Mouse (Mus musculus): ENCODE results near the gene Golga1. TPM values are rescaled to one million over a fixed set of nuclear protein-coding genes. Genes with fewer than 3 reads are reported as not detected.
"Not testable (repeated sequence)": the region's sequence is repeated elsewhere in the genome, so short reads cannot be mapped to it uniquely, and the experiment has no call there.

The Golga1 gene
- polyA plus RNA-seq, 1 experiment from 2014 or later = 12.1 TPM

GRCm38 (mm10) chr2:39031611-39032010, 33.7 kb downstream of the Golga1 start:
- Histone ChIP-seq H3K36me3 (peaks cover 87% of the 10 kb centered on the region), H3K9me3 (replicated peaks) (no peaks in the 10 kb centered on the region), H3K4me2 (no peak overlapping the region), H3K4me1 (peaks cover 6% of the 10 kb centered on the region; the same call in 1 of the 2 replicates), H3K9ac (no peak overlapping the region), H3K27me3 (replicated peaks) (no peaks in the 10 kb centered on the region), H3K27ac (no peak overlapping the region), H3K4me3 (no peak overlapping the region)
- WGBS (ENCODE audit: insufficient replicate concordance) = 85% methylated on average over 1 of the region's 1 CpGs
- ATAC-seq = no peak

GRCm38 (mm10) chr2:39020004-39020403, 45.3 kb downstream of the Golga1 start:
- no peaks in the 10 kb centered on the region for H3K27me3 ChIP-seq (replicated peaks)
- no peak overlapping the region for H3K27ac ChIP-seq
- no peaks in the 10 kb centered on the region for H3K9me3 ChIP-seq (replicated peaks)
- H3K36me3 ChIP-seq = peaks cover 95% of the 10 kb centered on the region
- no peak overlapping the region for H3K9ac ChIP-seq
- no peak overlapping the region for H3K4me3 ChIP-seq
- no peak overlapping the region for H3K4me2 ChIP-seq
- WGBS (ENCODE audit: insufficient replicate concordance) = 76% methylated on average over 1 of the region's 1 CpGs
- no peak for ATAC-seq
- no peaks in the 10 kb centered on the region for H3K4me1 ChIP-seq

- Histone ChIP-seq H3K27me3 (replicated peaks) (no peaks in the 10 kb centered on the region), H3K36me3 (peaks cover 94% of the 10 kb centered on the region)
Observed at GRCm38 (mm10) chr2:39016581-39016980, 48.8 kb downstream of the Golga1 start.

GRCm38 (mm10) chr2:39012768-39013279, 52.5 kb downstream of the Golga1 start:
- H3K9me3 ChIP-seq (replicated peaks) = no peaks in the 10 kb centered on the region
- peaks cover 42% of the 10 kb centered on the region for H3K4me1 ChIP-seq
- H3K36me3 ChIP-seq = peaks cover 66% of the 10 kb centered on the region
- no peak overlapping the region for H3K4me3 ChIP-seq
- H3K27me3 ChIP-seq (replicated peaks) = no peaks in the 10 kb centered on the region
- H3K27ac ChIP-seq = no peak overlapping the region
- 78% methylated on average over 7 of the region's 7 CpGs for WGBS (ENCODE audit: insufficient replicate concordance)
- no peak overlapping the region for H3K4me2 ChIP-seq
- no peak for ATAC-seq
- no peak overlapping the region for H3K9ac ChIP-seq

More at GRCm38 (mm10) chr2:39016581-39016980, 48.8 kb downstream of the Golga1 start:
- Histone ChIP-seq H3K4me3 (no peak overlapping the region), H3K9me3 (replicated peaks) (no peaks in the 10 kb centered on the region), H3K9ac (no peak overlapping the region), H3K4me1 (peaks cover 14% of the 10 kb centered on the region), H3K4me2 (no peak overlapping the region), H3K27ac (no peak overlapping the region)
- no peak for ATAC-seq
- WGBS (ENCODE audit: insufficient replicate concordance) = 58% methylated on average over 3 of the region's 3 CpGs

GRCm38 (mm10) chr2:39011971-39012370, 53.4 kb downstream of the Golga1 start:
- 88% methylated on average over 3 of the region's 3 CpGs for WGBS (ENCODE audit: insufficient replicate concordance)
- H3K4me1 ChIP-seq = peaks cover 48% of the 10 kb centered on the region

GRCm38 (mm10) chr2:39011264-39011663, 54.1 kb downstream of the Golga1 start:
- no peak overlapping the region for H3K4me3 ChIP-seq
- peaks cover 52% of the 10 kb centered on the region for H3K36me3 ChIP-seq
- H3K27ac ChIP-seq = no peak overlapping the region
- no peak overlapping the region for H3K4me2 ChIP-seq
- H3K9ac ChIP-seq = no peak overlapping the region
- H3K27me3 ChIP-seq (replicated peaks) = no peaks in the 10 kb centered on the region
- H3K4me1 ChIP-seq = peaks cover 55% of the 10 kb centered on the region
- ATAC-seq = no peak
- H3K9me3 ChIP-seq (replicated peaks) = no peaks in the 10 kb centered on the region

More at GRCm38 (mm10) chr2:39011971-39012370, 53.4 kb downstream of the Golga1 start:
- Histone ChIP-seq H3K4me3 (no peak overlapping the region), H3K9ac (no peak overlapping the region), H3K27me3 (replicated peaks) (no peaks in the 10 kb centered on the region), H3K36me3 (peaks cover 59% of the 10 kb centered on the region), H3K27ac (no peak overlapping the region), H3K9me3 (replicated peaks) (no peaks in the 10 kb centered on the region), H3K4me2 (no peak overlapping the region)
- ATAC-seq = no peak

GRCm38 (mm10) chr2:39010144-39010543, 55.2 kb downstream of the Golga1 start:
- H3K4me1 ChIP-seq = peaks cover 62% of the 10 kb centered on the region
- H3K4me2 ChIP-seq; H3K27me3 ChIP-seq (replicated peaks); H3K9ac ChIP-seq; H3K27ac ChIP-seq; H3K4me3 ChIP-seq; ATAC-seq; H3K9me3 ChIP-seq (replicated peaks): not testable (repeated sequence)
- H3K36me3 ChIP-seq = peaks cover 41% of the 10 kb centered on the region
- WGBS (ENCODE audit: insufficient replicate concordance) = 88% methylated on average over 5 of the region's 5 CpGs

GRCm38 (mm10) chr2:39008954-39009365, 56.4 kb downstream of the Golga1 start:
- no peaks in the 10 kb centered on the region for H3K27me3 ChIP-seq (replicated peaks)
- peak overlapping the region; percentile 95 for H3K9ac ChIP-seq
- peaks cover 68% of the 10 kb centered on the region for H3K4me1 ChIP-seq
- H3K4me2 ChIP-seq = peak overlapping the region; percentile 96
- no peaks in the 10 kb centered on the region for H3K9me3 ChIP-seq (replicated peaks)
- H3K36me3 ChIP-seq = peaks cover 32% of the 10 kb centered on the region
- H3K27ac ChIP-seq = peak overlapping the region; percentile 97
- ATAC-seq = no peak
- WGBS (ENCODE audit: insufficient replicate concordance) = 15% methylated on average over 3 of the region's 3 CpGs
- H3K4me3 ChIP-seq = peak overlapping the region; percentile 94

GRCm38 (mm10) chr2:39008350-39008851, 56.9 kb downstream of the Golga1 start:
- H3K27ac ChIP-seq = peak overlapping the region; percentile 97
- peak overlapping the region; percentile 94 for H3K4me3 ChIP-seq
- peaks cover 32% of the 10 kb centered on the region for H3K36me3 ChIP-seq
- peak overlapping the region; percentile 95 for H3K9ac ChIP-seq
- peak; percentile 45 for ATAC-seq
- H3K27me3 ChIP-seq (replicated peaks) = no peaks in the 10 kb centered on the region
- H3K4me2 ChIP-seq = peak overlapping the region; percentile 96
- under 1% methylated on average over 25 of the region's 25 CpGs for WGBS (ENCODE audit: insufficient replicate concordance)
- no peaks in the 10 kb centered on the region for H3K9me3 ChIP-seq (replicated peaks)
- peaks cover 72% of the 10 kb centered on the region for H3K4me1 ChIP-seq

GRCm38 (mm10) chr2:39007865-39008264, 57.5 kb downstream of the Golga1 start:
- Histone ChIP-seq H3K27me3 (replicated peaks) (no peaks in the 10 kb centered on the region), H3K36me3 (peaks cover 32% of the 10 kb centered on the region), H3K27ac (peak overlapping the region; percentile 97), H3K9ac (peak overlapping the region; percentile 95), H3K4me3 (peak overlapping the region; percentile 94), H3K4me1 (peaks cover 72% of the 10 kb centered on the region), H3K4me2 (peak overlapping the region; percentile 96), H3K9me3 (replicated peaks) (no peaks in the 10 kb centered on the region)
- WGBS (ENCODE audit: insufficient replicate concordance) = under 1% methylated on average over 44 of the region's 44 CpGs
- peak; percentile 84 for ATAC-seq

GRCm38 (mm10) chr2:39006149-39006730, 59.1 kb downstream of the Golga1 start:
- 66% methylated on average over 14 of the region's 14 CpGs for WGBS (ENCODE audit: insufficient replicate concordance)
- H3K27me3 ChIP-seq (replicated peaks) = no peaks in the 10 kb centered on the region
- H3K36me3 ChIP-seq = peaks cover 34% of the 10 kb centered on the region
- peak overlapping the region; percentile 87 for H3K27ac ChIP-seq
- H3K9ac ChIP-seq = no peak overlapping the region; the same call in 1 of the 2 replicates
- H3K4me2 ChIP-seq = peak overlapping the region; percentile 96
- peak overlapping the region; percentile 94 for H3K4me3 ChIP-seq
- peaks cover 76% of the 10 kb centered on the region for H3K4me1 ChIP-seq
- ATAC-seq = no peak
- H3K9me3 ChIP-seq (replicated peaks) = no peaks in the 10 kb centered on the region

- Histone ChIP-seq H3K9me3 (replicated peaks) (no peaks in the 10 kb centered on the region), H3K36me3 (peaks cover 37% of the 10 kb centered on the region), H3K4me3 (peak within 1 kb of the TSS; percentile 86), H3K4me2 (peak within 1 kb of the TSS; percentile 96), H3K9ac (peak within 1 kb of the TSS; percentile 91), H3K27me3 (replicated peaks) (no peaks in the 10 kb centered on the region), H3K4me1 (peaks cover 70% of the 10 kb centered on the region), H3K27ac (peak within 1 kb of the TSS; percentile 87)
- 8% methylated on average over 15 of the region's 15 CpGs for WGBS (ENCODE audit: insufficient replicate concordance)
- ATAC-seq = no peak
Observed at GRCm38 (mm10) chr2:39005574-39006079, 59.7 kb downstream of the Golga1 start, which contains the start of gene Rpl35. Gene Rpl35, minus strand, starts transcription at chr2:39005624.

All from liver, embryonic 12.5 days (tissue).